Mouse (Mus musculus) C2C12 (cell line): ENCODE measurements around the gene Map1s.

ENCODE experiments used
- CTCF ChIP-seq: IDR thresholded peaks from one replicate; pipeline ENCODE4 v1.5.1; 2011; ENCODE audit not compliant: control insufficient read depth, insufficient read depth, insufficient read length
- FOSL1 ChIP-seq: IDR thresholded peaks from one replicate; pipeline ENCODE4 v1.8.0; 2011; ENCODE audit warnings: mild to moderate bottlenecking, low read length; ENCODE audit not compliant: poor library complexity, insufficient read depth, severe bottlenecking

- TF ChIP-seq FOSL1 (no peak), CTCF (no peak)
Measured at GRCm38 (mm10) chr8:70893656-70894384, 11.9 kb upstream of the Map1s start.
